Mouse (Mus musculus) lung, postnatal 10 days (tissue): ENCODE results near the gene Stpg3.

Source experiments
- DNase-seq: peaks from one replicate; pipeline ENCODE4 v3.0.0; 2021

Gene Stpg3

DNA sequence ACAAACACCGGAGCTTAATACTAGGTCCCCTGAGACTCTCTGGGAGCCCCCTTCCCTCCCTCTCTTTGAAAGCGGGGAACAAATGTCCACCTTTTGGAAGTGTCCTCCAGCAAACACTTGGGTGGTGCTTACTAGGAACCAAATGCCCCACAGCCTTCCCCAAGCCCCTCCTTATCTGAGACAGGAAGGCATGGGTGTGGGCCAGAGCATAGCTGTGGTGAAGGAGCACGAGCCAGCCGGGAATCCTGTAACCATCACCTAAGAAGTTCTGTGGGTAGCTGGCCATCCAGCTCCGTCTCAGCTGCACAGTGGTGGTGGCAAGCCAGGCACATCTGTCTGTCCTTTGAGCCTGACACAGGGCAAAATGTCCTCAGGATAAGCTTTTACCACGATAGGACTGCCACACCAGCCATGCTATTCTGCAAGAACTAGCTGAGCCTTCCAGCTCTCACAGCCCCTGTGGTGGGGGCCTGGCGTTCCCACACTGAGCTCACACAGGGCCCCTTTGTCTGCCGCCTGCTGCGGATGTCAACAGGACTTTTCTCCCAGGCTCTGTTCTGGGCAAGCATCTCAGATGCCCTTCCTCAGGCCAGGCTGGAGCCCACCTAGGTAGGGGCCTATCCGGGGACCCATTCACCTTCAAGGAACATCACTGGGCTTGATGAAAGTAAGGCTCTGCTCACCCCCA, 36.0 kb downstream of the Stpg3 start:
- peak; percentile 48 for DNase-seq

- peak; percentile 77 for DNase-seq
Measured at GRCm38 (mm10) chr2:25177685-25178084, 36.8 kb downstream of the Stpg3 start.

DNA sequence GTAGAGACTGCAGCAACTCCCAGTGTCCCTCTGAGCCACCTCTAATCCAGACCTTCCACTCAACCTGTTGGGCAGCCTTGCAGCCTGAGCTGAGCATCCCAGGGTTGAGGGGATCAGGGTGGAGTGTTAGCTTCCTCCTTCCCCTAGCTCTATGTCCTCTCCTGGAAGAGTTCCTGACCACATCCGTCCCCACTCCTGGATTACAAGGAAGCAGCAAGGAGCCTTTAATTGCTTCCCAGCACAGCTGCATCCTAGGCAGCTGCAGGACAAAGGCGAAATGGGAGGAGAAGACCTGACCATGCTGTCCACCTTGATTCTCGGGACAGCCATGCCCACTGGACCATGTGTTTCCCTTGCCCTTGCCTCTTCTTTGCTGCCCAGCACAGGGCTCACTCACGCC, 37.4 kb downstream of the Stpg3 start:
- no peak for DNase-seq

GRCm38 (mm10) chr2:25176573-25176972, 37.9 kb downstream of the Stpg3 start:
- peak; percentile 62 for DNase-seq

GRCm38 (mm10) chr2:25175690-25176078, 38.8 kb downstream of the Stpg3 start:
- DNase-seq = no peak

DNA sequence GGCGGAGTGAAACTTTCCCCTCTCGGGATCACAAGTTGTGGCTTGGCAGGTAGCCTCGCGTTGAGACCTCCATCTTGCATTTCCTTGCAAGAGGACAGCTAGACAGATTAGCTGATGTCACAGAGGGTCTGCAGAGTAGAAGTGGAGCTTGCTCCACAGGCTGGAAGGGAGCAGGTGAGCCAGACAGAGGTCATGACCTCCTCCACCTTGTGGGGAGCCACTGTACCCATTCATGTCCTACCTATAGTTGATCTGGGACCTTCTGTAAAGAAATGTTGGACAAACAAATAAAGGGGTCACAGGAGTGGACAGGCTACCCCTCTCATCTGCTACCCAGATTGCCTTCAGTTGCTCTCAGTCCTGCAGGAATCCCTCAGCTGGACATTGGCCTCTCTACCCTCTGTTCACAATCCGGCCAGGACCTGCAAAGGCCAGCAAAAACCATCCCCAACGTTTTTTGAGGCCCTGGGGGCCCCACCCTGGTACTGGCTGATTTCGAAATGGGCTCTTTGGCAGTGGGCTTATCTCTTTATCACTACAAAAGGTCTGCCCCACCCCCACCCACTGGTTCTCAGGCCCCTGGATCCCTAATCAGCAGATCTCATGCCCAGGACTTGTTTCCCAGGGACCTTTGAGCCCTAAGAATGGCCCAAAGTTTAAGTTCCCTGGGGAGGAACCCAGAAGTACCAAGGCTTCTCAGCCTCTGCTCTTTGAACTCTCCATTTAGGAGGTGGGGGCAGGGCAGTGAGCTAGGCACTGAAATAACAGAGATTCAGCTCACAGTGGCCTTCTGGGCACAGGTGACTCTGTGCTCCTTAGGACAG, 39.4 kb downstream of the Stpg3 start:
- no peak for DNase-seq

GRCm38 (mm10) chr2:25173821-25174220, 40.6 kb downstream of the Stpg3 start:
- DNase-seq = no peak

DNA sequence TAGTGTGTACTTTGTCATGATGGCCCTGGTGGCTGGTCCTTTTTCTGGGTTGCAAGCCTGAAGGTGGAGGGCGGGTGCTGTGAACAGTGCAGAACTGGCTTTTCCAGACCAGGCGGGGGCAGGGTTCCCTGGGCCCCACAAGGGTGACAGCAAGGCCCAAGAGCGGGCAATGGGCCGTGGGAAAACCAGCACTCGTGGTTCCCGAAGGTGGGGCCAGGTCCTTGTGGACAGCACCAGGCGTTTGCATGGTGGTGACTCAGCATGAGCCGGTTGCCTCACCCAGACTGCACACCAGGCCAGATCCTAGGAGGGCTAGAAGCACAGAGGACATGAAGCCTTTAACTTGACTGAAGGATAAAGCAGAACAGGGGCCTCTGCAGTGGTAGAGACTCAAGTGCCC, 41.8 kb downstream of the Stpg3 start:
- DNase-seq = peak; percentile 25

DNA sequence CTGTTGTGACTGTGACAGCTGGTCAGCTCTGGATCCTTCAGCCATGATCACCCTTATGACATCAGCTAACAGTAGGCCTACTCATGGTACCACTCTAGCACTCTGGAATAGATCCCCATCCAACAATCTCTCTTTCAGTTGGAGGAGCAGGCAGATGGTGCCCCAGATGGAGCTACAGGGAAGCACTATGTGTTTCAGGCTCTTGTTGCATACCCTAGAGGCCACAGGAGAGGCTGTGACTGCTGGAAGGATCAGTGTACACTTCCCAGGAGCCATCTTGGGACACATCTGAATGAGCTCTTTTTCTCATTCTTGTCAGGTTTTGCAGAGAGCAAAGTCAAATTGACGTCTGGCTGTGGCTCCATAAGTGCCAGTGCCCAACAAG, 42.7 kb downstream of the Stpg3 start:
- no peak for DNase-seq

- no peak for DNase-seq
Measured at GRCm38 (mm10) chr2:25171101-25171768, 43.2 kb downstream of the Stpg3 start.

DNA sequence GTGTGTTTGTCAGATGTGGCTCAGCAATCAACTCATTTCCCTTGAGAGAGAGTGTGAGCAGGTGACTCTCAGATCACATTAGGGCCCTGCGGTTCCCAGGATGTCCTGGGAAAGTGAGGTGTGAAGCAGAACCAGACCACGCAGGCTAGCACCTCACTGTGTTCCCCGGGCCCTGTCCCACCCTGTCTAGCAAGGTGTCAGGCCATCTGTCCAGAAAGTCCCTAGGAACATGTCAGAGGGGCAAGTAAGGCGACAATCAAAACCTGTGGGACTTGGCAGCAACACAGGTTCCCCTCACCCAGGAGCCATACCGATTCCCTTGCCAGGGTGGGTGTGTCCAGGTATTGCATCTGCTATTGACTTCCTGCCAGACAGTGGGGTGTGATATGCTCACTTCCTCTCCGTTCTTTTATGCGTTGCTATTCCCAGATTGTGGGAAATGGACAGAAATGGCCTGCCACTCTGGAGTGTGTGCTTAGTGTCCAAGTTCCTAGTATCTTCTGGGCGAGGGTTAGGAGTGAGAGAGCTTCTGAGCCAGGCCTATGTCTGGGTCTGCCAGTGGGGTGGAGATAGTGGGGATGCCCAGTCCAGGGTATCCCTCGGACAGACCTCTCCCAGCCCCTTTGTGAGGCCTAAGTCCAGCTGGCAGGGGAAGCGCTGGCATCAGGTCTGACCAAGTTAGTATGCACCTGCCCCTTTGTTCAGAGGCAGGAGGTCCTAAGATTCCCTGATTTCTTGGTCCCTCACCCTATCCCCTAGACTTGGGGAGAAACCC, 43.9 kb downstream of the Stpg3 start:
- DNase-seq = no peak

- DNase-seq = no peak
Measured at GRCm38 (mm10) chr2:25169778-25170177, 44.7 kb downstream of the Stpg3 start.

DNA sequence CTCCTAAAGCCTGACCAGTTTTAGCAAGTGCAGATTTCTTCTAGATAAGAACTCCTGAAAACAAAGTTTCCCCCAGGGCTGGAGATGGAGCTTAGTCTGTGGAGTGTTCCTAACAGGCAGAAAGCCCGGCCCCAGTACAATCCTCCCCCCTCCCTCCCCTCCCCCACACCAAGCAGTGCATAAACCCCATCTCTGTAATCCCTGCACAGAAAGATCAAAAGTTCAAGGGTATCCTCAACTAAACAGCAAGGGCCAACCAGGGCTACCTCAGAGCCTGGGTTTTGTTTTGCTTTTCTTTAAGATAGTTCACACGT, 45.8 kb downstream of the Stpg3 start:
- no peak for DNase-seq

- DNase-seq = peak; percentile 87
Measured at GRCm38 (mm10) chr2:25167919-25168664, 46.3 kb downstream of the Stpg3 start.

DNA sequence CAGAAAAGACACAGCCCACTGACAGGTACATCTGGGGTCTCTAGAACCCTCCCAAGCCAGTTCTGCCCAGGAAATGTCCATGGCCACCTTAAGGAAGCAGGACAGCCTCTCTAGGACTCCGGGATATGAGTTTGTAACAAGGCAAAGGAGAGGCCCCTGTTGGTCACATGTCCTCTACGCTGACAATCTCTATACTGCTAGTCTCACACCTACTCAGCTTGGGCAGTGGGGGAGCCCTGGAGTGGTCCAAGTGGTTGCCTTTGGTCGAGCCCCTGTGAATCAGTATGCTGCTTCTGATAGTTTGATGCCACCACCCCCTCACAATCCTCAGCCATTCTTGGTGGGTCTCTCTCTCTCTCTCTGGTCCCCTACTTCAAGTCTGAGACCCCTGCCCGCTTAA, 47.0 kb downstream of the Stpg3 start:
- no peak for DNase-seq
